Mouse (Mus musculus): Measurements from ENCODE around the gene Meis2. TPM values are rescaled to one million over a fixed set of nuclear protein-coding genes. Genes with fewer than 3 reads are reported as not detected.

The Meis2 gene
- total RNA-seq, 2 experiments from 2014 or later: 0.84 to 1.3 TPM

- Histone ChIP-seq H3K4me3 (no peak overlapping the region), H3K27ac (no peak overlapping the region)
- no peak for DNase-seq
- no peak for TF ChIP-seq CTCF (IDR thresholded peaks at IDR 0.05)
- intact Hi-C loops (cut with DNase I): no loop called here
These were observed 65.1 kb downstream of the Meis2 start for GRCm38 (mm10) chr2:116000514-116000913.

DNA sequence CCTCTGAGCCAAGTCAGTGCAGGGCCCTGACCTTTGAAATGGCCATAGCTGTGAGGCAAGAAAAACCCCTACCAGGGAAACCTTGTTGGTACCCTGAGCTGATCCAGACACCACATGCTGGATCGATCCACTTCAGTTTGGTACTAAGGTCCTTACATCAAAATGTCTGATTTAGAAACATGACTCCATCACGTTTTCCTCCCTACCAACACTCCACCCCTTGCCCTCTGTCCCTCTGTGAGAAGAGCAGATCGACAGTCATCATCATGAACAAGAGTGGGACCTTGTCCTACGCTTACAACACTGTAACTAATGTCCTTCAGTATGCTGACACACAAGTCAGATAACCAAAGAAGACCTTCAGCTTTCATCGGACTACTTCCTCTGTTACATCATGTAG, 66.8 kb downstream of the Meis2 start:
- Histone ChIP-seq H3K4me3 (no peak overlapping the region), H3K27ac (no peak overlapping the region)
- intact Hi-C loops (cut with DNase I): no loop called here
- no peak for TF ChIP-seq CTCF (IDR thresholded peaks at IDR 0.05)
- no peak for DNase-seq

- TF ChIP-seq CTCF (IDR thresholded peaks at IDR 0.05): no peak
- intact Hi-C loops (cut with DNase I): no loop called here
- Histone ChIP-seq H3K27ac (no peak overlapping the region), H3K4me3 (no peak overlapping the region)
- no peak for DNase-seq
These were observed 69.2 kb downstream of the Meis2 start for GRCm38 (mm10) chr2:115996438-115996837.

DNA sequence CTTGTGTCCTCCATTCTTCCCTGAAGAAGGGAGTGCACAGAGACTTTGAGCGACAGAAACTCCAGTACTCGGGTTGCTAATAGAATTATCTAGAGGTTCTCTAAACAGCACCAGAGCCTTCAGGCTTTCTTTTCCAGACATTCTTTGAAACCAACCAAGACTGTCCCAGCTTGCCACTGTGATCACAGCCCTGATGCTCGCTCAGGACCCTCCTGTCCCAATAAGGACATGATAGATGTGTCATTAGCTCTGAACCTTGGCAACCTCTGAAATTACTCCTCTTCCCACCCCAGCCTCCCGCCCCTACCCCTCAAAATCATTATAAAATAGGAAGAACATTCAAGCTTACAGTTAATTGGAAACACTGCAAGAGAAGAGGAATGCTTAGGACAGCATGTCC, 71.8 kb downstream of the Meis2 start:
- TF ChIP-seq CTCF (IDR thresholded peaks at IDR 0.05): no peak

DNA sequence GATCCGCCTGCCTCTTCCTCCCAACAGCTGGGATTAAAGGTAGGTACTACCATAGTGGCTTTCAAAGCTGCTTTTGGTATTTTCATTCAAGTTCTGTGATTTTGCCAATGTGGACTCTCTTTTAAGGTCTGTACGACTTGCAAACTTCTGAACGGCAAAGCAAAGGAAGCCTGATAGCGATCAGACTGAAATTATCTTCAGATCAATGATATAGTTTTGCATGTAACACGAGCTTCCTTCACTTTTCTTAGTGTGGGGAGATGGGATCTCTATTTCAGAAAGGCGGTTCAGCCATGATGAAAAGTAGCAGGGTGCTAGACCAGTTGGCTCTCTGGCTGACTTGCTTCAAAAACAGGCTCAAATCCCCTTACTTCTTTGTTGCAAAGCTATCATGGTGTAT, 76.4 kb downstream of the Meis2 start:
- no peak overlapping the region for H3K4me3 ChIP-seq
- DNase-seq: no peak
- no peak overlapping the region for H3K27ac ChIP-seq
- intact Hi-C loops (cut with DNase I): no loop called here
- no peak for TF ChIP-seq CTCF (IDR thresholded peaks at IDR 0.05)

More for the DNA sequence above, 71.8 kb downstream of the Meis2 start:
- no peak overlapping the region for H3K27ac ChIP-seq
- intact Hi-C loops (cut with DNase I): no loop called here
- DNase-seq: no peak
- no peak overlapping the region for H3K4me3 ChIP-seq

DNA sequence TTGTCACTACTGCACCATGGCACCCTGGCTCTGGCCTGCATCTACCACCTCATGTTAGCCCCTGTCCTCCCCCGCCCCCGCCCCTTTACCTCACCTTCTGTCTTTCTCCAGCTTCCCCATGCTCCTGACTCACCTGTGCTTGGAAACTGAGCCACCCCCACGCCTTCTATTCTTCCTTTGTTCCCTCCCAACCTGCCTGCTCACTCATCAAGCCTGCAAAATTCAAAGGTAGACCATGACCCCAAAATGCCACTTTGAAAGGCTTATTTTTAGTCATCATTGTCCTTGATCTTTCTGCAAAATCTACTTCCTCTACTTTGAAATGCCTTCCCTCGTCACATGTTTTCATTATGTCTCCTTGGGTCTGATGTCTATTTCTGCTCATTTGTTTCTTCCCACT, 77.2 kb downstream of the Meis2 start:
- TF ChIP-seq CTCF (IDR thresholded peaks at IDR 0.05): no peak

GRCm38 (mm10) chr2:115984952-115985351, 80.7 kb downstream of the Meis2 start:
- H3K4me3 ChIP-seq: no peak overlapping the region
- H3K27ac ChIP-seq: no peak overlapping the region
- no peak for TF ChIP-seq CTCF (IDR thresholded peaks at IDR 0.05)
- no peak for DNase-seq
- intact Hi-C loops (cut with DNase I): no loop called here

More for the DNA sequence above, 77.2 kb downstream of the Meis2 start:
- Histone ChIP-seq H3K27ac (no peak overlapping the region), H3K4me3 (no peak overlapping the region)
- DNase-seq: no peak
- intact Hi-C loops (cut with DNase I): no loop called here

GRCm38 (mm10) chr2:115984487-115984886, 81.2 kb downstream of the Meis2 start:
- DNase-seq: no peak
- no peak overlapping the region for H3K27ac ChIP-seq
- no peak for TF ChIP-seq CTCF (IDR thresholded peaks at IDR 0.05)
- H3K4me3 ChIP-seq: no peak overlapping the region
- intact Hi-C loops (cut with DNase I): no loop called here

DNA sequence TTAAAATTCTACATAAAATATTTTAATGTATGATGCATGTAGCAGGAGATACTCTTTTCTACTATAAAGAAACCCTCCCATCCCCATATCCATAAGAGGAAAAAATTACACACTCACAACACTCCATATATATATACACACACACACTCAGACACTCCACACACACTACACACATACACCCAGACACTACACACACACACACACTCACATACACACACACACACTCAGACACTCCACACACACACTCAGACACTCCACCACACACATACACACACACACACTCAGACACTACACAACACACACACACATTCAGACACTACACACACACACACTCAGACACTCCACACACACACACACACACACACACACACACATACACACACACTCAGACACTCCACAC, 85.1 kb downstream of the Meis2 start:
- TF ChIP-seq CTCF (IDR thresholded peaks at IDR 0.05): no peak
- no peak for DNase-seq
- intact Hi-C loops (cut with DNase I): no loop called here
- no peak overlapping the region for H3K27ac ChIP-seq
- H3K4me3 ChIP-seq: no peak overlapping the region

GRCm38 (mm10) chr2:115979683-115980476, 85.8 kb downstream of the Meis2 start:
- intact Hi-C loops (cut with DNase I): no loop called here
- no peak for DNase-seq
- TF ChIP-seq CTCF (IDR thresholded peaks at IDR 0.05): no peak
- Histone ChIP-seq H3K27ac (no peak overlapping the region), H3K4me3 (no peak overlapping the region)

GRCm38 (mm10) chr2:115978666-115979065, 87.0 kb downstream of the Meis2 start:
- intact Hi-C loops (cut with DNase I): no loop called here
- no peak for DNase-seq
- no peak overlapping the region for H3K4me3 ChIP-seq
- TF ChIP-seq CTCF (IDR thresholded peaks at IDR 0.05): no peak
- no peak overlapping the region for H3K27ac ChIP-seq

DNA sequence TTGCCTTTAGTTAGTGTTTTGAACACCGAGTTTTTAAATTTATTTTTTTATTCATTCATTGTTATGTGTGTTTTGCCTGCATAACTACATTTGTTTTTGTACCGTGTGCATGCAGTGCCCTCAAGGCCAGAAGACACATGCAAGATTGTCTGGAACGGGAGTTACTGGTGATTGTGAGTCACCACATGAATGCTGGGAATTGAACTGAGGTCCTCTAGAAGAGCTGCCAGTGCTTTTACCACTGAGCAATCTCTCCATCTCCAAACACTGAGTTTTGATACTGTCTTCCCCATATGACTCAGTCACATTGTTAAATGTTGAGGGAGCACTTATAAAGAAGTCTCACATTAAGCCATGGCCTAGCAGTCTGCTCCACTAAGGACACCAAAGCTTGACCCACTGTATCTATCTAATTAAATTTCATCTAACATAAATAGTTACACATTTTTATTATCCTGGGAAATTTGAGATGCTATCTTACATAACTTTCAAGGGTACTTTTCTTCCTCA, 94.3 kb downstream of the Meis2 start:
- intact Hi-C loops (cut with DNase I): no loop called here
- DNase-seq: no peak
- Histone ChIP-seq H3K4me3 (no peak overlapping the region), H3K27ac (no peak overlapping the region)
- no peak for TF ChIP-seq CTCF (IDR thresholded peaks at IDR 0.05)

DNA sequence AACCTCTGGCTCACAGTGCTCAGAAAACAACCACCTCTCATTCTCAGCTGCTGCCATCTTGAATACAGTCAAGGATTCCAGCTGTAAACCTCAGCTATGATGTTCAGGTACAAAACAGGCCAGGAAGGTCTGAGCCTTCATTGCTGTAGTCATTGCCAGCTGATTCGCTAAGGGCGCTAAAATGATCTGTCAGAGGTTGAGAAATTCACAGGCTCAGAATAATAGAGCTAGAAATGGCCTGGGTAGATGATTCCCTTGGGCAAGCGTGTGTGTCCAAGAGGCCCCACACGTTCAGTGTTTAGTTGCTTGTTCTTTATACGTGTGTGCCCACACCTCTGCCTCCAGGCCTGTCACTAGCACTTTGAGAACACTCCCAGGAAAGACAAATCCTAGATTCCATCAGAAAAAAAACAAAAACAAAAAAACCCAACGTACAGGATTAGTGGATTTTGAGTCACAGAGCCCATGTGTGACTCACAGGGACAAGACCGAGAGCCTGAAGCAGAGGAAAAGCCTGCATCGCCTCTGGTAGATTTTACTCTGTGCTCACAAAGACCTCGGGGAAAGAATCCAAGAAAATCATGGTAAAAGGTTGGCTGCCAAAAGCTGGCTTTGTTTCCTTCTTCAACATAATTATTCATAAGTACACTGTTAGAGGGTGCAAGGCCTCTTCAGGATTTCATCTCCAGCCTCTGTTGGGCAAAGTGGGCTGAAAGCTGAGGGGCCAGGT, 95.4 kb downstream of the Meis2 start:
- Histone ChIP-seq H3K4me3 (no peak overlapping the region), H3K27ac (no peak overlapping the region)
- intact Hi-C loops (cut with DNase I): no loop called here
- no peak for DNase-seq
- no peak for TF ChIP-seq CTCF (IDR thresholded peaks at IDR 0.05)

Data from gastrocnemius, adult 2 months (tissue).